Mouse (Mus musculus) megakaryocyte, embryonic 14.5 days (primary cell): ENCODE measurements around the gene Asl. TPM values are rescaled to one million over a fixed set of nuclear protein-coding genes. Genes with fewer than 3 reads are reported as not detected.

Experiments used
- H3K27me3 ChIP-seq: replicated peaks from 2 replicates; pipeline ENCODE3; 2012; ENCODE audit warnings: inconsistent platforms
- H3K36me3 ChIP-seq: replicated peaks from 2 replicates; pipeline ENCODE3; 2012; ENCODE audit warnings: low read length, inconsistent platforms, mixed read lengths
- H3K4me1 ChIP-seq: 2 replicates; pipeline ENCODE4 v1.6.1; 2012; ENCODE audit warnings: inconsistent platforms
- H3K4me3 ChIP-seq: replicated peaks from 2 replicates; pipeline ENCODE3; 2012; ENCODE audit warnings: moderate library complexity, mild to moderate bottlenecking, inconsistent platforms
- H3K9me3 ChIP-seq: 2 replicates; pipeline ENCODE4 v1.6.1; 2012; ENCODE audit warnings: inconsistent platforms
- FLI1 ChIP-seq: IDR thresholded peaks from 2 replicates; pipeline ENCODE4 v1.6.1; 2012; ENCODE audit warnings: low read length, inconsistent platforms, mixed read lengths
- GATA1 ChIP-seq: IDR thresholded peaks from 3 replicates; pipeline ENCODE4 v1.6.1; 2012; ENCODE audit warnings: mixed read lengths, low read length, inconsistent platforms, borderline replicate concordance
- polyA plus RNA-seq: library from polyadenylated mRNA; stranded (reverse); fragments of >175 nt; gene quantifications from 2 replicates; pipeline ENCODE4 v1.2.3, GENCODE M21; 2012; ENCODE audit warnings: low replicate concordance; ENCODE audit not compliant: insufficient read depth

Gene Asl
- polyA plus RNA-seq, 1 experiment = 48.0 TPM

DNA sequence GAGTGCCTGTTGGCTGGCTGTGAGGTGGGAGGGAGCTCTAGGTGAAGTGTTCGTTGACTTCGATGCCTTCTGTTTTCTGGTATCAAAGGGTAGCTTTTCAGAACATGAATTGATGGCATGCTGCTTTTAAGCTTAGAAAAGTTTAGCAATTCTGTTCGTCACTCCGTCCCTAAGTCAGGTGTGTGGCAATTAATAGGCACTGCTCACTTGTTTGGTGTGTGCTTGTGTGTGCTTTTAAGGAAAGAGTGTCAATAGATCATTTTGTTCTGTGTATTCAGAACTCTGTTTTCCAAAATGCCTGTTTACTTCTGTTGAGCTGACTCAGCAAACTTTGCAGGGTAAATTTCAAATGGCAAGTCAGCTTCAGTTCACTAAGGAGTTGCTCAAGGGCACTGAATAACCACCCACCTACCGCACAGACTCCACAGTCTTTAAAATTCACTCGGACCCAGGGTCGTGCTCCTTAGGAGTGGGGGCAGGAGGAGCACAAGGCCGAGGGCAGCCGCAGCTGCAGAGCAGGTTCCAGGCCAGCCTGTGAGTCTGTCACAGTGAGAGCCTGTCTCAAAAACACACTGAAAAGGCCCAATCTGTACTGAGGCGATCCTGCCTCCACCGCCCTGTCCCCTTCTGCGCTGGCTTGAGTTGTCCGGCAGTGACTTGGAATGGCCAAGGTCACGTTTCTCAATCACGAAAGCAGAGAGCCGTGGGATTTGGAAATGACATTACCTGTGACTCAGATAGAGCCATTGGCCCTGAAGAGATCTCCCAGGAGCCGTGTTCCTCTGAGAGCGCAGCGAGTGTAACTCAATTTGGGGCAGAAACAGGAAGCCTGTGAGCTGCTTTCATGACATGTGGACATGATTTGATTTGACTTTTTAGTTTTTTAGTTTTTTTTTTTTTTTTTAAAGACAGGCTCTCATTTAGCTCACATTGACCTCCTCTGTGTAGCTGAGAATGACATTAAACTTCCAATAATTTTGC, 2.7 kb upstream of the Asl start:
- Histone ChIP-seq H3K9me3 (no peaks in the 10 kb centered on the region), H3K27me3 (no peaks in the 10 kb centered on the region), H3K36me3 (peaks cover 32% of the 10 kb centered on the region), H3K4me1 (peaks cover 55% of the 10 kb centered on the region), H3K4me3 (peak overlapping the region; percentile 33)
- no peak for TF ChIP-seq FLI1

GRCm38 (mm10) chr5:130027696-130028095, 1.4 kb downstream of the Asl start:
- H3K4me1 ChIP-seq = peaks cover 76% of the 10 kb centered on the region
- no peaks in the 10 kb centered on the region for H3K9me3 ChIP-seq
- TF ChIP-seq GATA1 (no peak), FLI1 (no peak)
- H3K4me3 ChIP-seq = no peak overlapping the region
- peaks cover 13% of the 10 kb centered on the region for H3K36me3 ChIP-seq
- H3K27me3 ChIP-seq = no peaks in the 10 kb centered on the region

- H3K9me3 ChIP-seq = no peaks in the 10 kb centered on the region
- TF ChIP-seq GATA1 = no peak
- TF ChIP-seq FLI1 = no peak
- no peak overlapping the region for H3K4me3 ChIP-seq
- peaks cover 8% of the 10 kb centered on the region for H3K36me3 ChIP-seq
- peaks cover 76% of the 10 kb centered on the region for H3K4me1 ChIP-seq
- no peaks in the 10 kb centered on the region for H3K27me3 ChIP-seq
Measured at GRCm38 (mm10) chr5:130027134-130027533, 1.9 kb downstream of the Asl start.

DNA sequence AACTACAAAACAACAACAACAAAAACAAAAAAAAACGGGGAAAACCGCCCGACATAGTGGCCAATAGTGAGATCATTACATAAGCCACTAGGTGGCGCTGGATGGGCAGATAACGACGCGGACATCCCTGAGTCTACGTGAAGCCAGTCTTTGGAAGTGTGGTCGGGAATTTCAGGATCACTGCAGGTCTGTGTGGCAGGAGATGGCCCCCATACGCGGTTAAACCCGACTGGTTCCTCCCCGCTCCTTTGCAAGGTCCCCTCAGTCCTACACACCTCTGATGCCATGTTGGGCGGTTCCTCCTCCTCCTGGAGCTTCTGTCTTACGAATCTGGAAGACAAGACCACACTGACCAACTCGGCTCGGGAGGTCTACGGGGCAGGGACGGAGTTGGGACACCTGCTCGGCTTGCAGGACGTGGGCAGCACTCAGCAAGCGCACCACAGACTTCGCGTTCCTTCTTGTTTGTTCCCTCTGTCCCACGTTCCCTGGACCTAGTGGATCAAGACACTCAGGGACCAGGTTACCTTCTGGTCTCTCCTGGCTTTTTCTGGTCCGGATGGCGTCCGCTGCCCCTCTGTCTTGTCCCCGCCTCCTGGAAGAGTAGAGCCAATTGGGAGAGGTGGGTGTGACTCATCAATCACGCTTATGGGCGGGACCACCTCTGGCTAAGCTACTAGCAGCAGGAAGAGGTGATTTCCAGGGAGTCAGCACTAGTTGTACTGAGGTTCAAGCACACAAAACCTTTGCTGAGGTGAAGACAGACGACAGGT, 5.1 kb downstream of the Asl start:
- TF ChIP-seq GATA1 = peak; percentile 68; the same call in 1 of the 3 replicates
- no peak for TF ChIP-seq FLI1
- Histone ChIP-seq H3K36me3 (peaks cover 22% of the 10 kb centered on the region), H3K4me3 (peak overlapping the region; percentile 97), H3K9me3 (no peaks in the 10 kb centered on the region), H3K27me3 (no peaks in the 10 kb centered on the region), H3K4me1 (peaks cover 64% of the 10 kb centered on the region)

- Histone ChIP-seq H3K4me3 (peak overlapping the region; percentile 97), H3K36me3 (peaks cover 30% of the 10 kb centered on the region)
Measured at GRCm38 (mm10) chr5:130023067-130023766, 5.8 kb downstream of the Asl start.

DNA sequence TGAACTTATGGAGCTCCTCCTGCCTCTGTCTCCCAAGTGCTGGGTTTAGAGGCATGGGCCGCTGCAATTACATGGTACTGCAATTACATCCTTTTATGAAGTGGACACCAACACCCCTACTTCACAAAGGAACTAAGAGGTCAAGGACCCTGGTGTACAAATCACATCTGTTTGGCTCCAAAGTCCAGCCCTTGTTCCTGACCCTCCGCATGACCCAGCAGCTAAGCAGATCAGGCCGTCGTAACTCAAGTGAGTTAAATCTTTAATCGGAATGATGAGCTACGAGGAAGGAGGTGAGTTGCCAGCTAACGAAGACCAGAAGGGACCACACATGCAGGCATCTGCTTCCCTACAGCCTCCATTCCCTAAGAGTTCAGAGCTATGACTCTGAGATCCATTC, 6.7 kb downstream of the Asl start:
- Histone ChIP-seq H3K9me3 (no peaks in the 10 kb centered on the region), H3K4me3 (no peak overlapping the region), H3K27me3 (no peaks in the 10 kb centered on the region), H3K4me1 (peaks cover 56% of the 10 kb centered on the region), H3K36me3 (peaks cover 38% of the 10 kb centered on the region)
- no peak for TF ChIP-seq GATA1
- TF ChIP-seq FLI1 = no peak

More at GRCm38 (mm10) chr5:130023067-130023766, 5.8 kb downstream of the Asl start:
- H3K27me3 ChIP-seq = no peaks in the 10 kb centered on the region
- H3K9me3 ChIP-seq = no peaks in the 10 kb centered on the region
- TF ChIP-seq GATA1 = no peak
- no peak for TF ChIP-seq FLI1
- peaks cover 60% of the 10 kb centered on the region for H3K4me1 ChIP-seq

- H3K4me1 ChIP-seq = peaks cover 55% of the 10 kb centered on the region
- H3K36me3 ChIP-seq = peaks cover 46% of the 10 kb centered on the region
Measured at GRCm38 (mm10) chr5:130021361-130021966, 7.6 kb downstream of the Asl start.

GRCm38 (mm10) chr5:130019461-130019860, 9.6 kb downstream of the Asl start:
- peaks cover 44% of the 10 kb centered on the region for H3K4me1 ChIP-seq
- no peak overlapping the region for H3K4me3 ChIP-seq
- peaks cover 65% of the 10 kb centered on the region for H3K36me3 ChIP-seq
- TF ChIP-seq GATA1 = no peak
- no peak for TF ChIP-seq FLI1
- H3K27me3 ChIP-seq = no peaks in the 10 kb centered on the region
- no peaks in the 10 kb centered on the region for H3K9me3 ChIP-seq

More at GRCm38 (mm10) chr5:130021361-130021966, 7.6 kb downstream of the Asl start:
- no peaks in the 10 kb centered on the region for H3K9me3 ChIP-seq
- H3K27me3 ChIP-seq = no peaks in the 10 kb centered on the region
- TF ChIP-seq FLI1 (no peak), GATA1 (no peak)
- no peak overlapping the region for H3K4me3 ChIP-seq

DNA sequence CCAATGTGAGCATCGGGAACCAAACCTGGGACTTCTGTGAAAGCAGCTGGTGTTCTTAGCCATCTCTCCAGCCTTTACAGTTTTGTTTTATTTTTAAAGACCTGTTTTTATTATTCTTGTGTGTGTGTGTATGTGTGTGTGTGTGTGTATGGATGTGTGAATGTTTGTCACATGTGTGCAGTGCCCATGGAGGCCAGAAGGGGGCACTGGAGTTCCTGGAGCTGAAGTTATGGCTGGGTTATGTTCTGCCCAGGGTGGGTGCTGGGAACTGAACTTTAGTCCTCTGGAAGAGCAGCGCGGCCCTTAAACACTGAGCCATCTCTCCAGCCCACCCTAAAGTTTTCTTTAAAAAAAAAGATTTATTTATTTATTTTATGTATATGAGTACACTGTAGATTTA, 13.9 kb downstream of the Asl start:
- H3K9me3 ChIP-seq = peaks cover 19% of the 10 kb centered on the region
- peaks cover 97% of the 10 kb centered on the region for H3K36me3 ChIP-seq
- no peak overlapping the region for H3K4me3 ChIP-seq
- H3K27me3 ChIP-seq = no peaks in the 10 kb centered on the region
- TF ChIP-seq GATA1 = no peak
- peaks cover 6% of the 10 kb centered on the region for H3K4me1 ChIP-seq

GRCm38 (mm10) chr5:130010961-130011360, 18.1 kb downstream of the Asl start:
- Histone ChIP-seq H3K9me3 (peaks cover 26% of the 10 kb centered on the region), H3K4me3 (no peak overlapping the region), H3K27me3 (no peaks in the 10 kb centered on the region), H3K4me1 (no peaks in the 10 kb centered on the region; the same call in 1 of the 2 replicates), H3K36me3 (peaks cover 63% of the 10 kb centered on the region)
- TF ChIP-seq GATA1 (no peak), FLI1 (no peak)
